Mouse (Mus musculus): ENCODE results near the gene Spic. TPM values are rescaled to one million over a fixed set of nuclear protein-coding genes. Genes with fewer than 3 reads are reported as not detected.

The Spic gene
- polyA plus RNA-seq, 1 experiment from 2014 or later, result not detected

- no peak overlapping the region for H3K4me2 ChIP-seq
- peak; percentile 86; the same call in 1 of the 2 replicates for ATAC-seq (replicated peaks)
Observed at GRCm38 (mm10) chr10:88627052-88627451, 57.8 kb downstream of the Spic start.

GRCm38 (mm10) chr10:88626176-88626575, 58.6 kb downstream of the Spic start:
- 70% methylated on average over 3 of the region's 3 CpGs for WGBS
- H3K4me1 ChIP-seq, result 0 out of 2 replicates have a peak, but pooled peaks cover 2% of the 10 kb centered on the region
- ATAC-seq (replicated peaks), result no peak
- H3K9me3 ChIP-seq, result no peaks in the 10 kb centered on the region
- no peak overlapping the region for H3K27ac ChIP-seq
- H3K4me2 ChIP-seq, result no peak overlapping the region
- H3K9ac ChIP-seq, result no peak overlapping the region
- H3K36me3 ChIP-seq (replicated peaks), result no peaks in the 10 kb centered on the region
- no peak overlapping the region for H3K4me3 ChIP-seq
- H3K27me3 ChIP-seq (replicated peaks), result no peaks in the 10 kb centered on the region

More at GRCm38 (mm10) chr10:88627052-88627451, 57.8 kb downstream of the Spic start:
- WGBS, result 67% methylated on average over 4 of the region's 4 CpGs
- Histone ChIP-seq H3K4me3 (no peak overlapping the region), H3K4me1 (0 out of 2 replicates have a peak, but pooled peaks cover 2% of the 10 kb centered on the region), H3K9ac (no peak overlapping the region), H3K9me3 (no peaks in the 10 kb centered on the region), H3K27me3 (replicated peaks) (no peaks in the 10 kb centered on the region), H3K36me3 (replicated peaks) (no peaks in the 10 kb centered on the region), H3K27ac (no peak overlapping the region)

Other genes starting within 250 kb of the Spic start
- 0.50 and 0.75 TPM in 2 replicates for gene Sycp3, start 225.4 kb downstream of the Spic start, polyA plus RNA-seq (2015; fragmentation: Nextera tagmentation; extraction: Ambion mirVana)
- 15.1 and 16.2 TPM in 2 replicates for gene Chpt1, start 180.9 kb downstream of the Spic start, polyA plus RNA-seq (2015; fragmentation: Nextera tagmentation; extraction: Ambion mirVana)
- gene Mybpc1, start 79.9 kb downstream of the Spic start, polyA plus RNA-seq (2015; fragmentation: Nextera tagmentation; extraction: Ambion mirVana), result 2.0 and 2.2 TPM in 2 replicates
- gene Arl1, start 45.8 kb upstream of the Spic start, polyA plus RNA-seq (2015; fragmentation: Nextera tagmentation; extraction: Ambion mirVana), result 147 and 148 TPM in 2 replicates
- 8.8 and 9.7 TPM in 2 replicates for gene Utp20, start 141.8 kb upstream of the Spic start, polyA plus RNA-seq (2015; fragmentation: Nextera tagmentation; extraction: Ambion mirVana)
- gene Slc5a8, start 201.0 kb upstream of the Spic start, polyA plus RNA-seq (2015; fragmentation: Nextera tagmentation; extraction: Ambion mirVana), result 0.10 and 0.15 TPM in 2 replicates